ENCODE assay signal across 8 mouse cellular contexts in genomic region chr8:69902163-69903062, GRCm38 (mm10). TPM values are rescaled to one million over a fixed set of nuclear protein-coding genes. Genes with fewer than 3 reads are reported as not detected.
DNase-seq lines count a peak whose midpoint lies in the region; ATAC-seq and TF ChIP-seq lines count a peak whose summit lies in the region.

Gene Tssk6, plus strand, starts transcription at chr8:69902184.
Gene Ndufa13, minus strand, starts transcription at chr8:69902558.
Gene Yjefn3, minus strand, starts transcription at chr8:69902712.

- peak within 1 kb of the TSS; percentile 94 for H3K27ac ChIP-seq in kidney, embryonic 16.5 days (ENCODE audit: low read length)
- peak within 1 kb of the TSS; percentile 95 for H3K27ac ChIP-seq in liver, embryonic 14.5 days
- H3K27ac ChIP-seq in neural tube, embryonic 13.5 days (replicated peaks): peak within 1 kb of the TSS; percentile 93

- DNase-seq in 416B (ENCODE audit: low read depth) (peak; percentile 46), adipocyte (ENCODE audit: low spot score) (no peak)
- DNase-seq in cerebellum, postnatal 10 days: peak; percentile 62 to 65
- peak; percentile 28 for DNase-seq in heart, adult 8-10 months (ENCODE audit: low spot score)
- DNase-seq in liver, embryonic 14.5 days (ENCODE audit: low read depth in 3 of 3, low spot score in 3 of 3): peak; percentile 27 to 41 (median 29)

- TF ChIP-seq CTCF in E14TG2a.4 (conservative IDR thresholded peaks at IDR 0.05; ENCODE audit: low read length): no peak
- TF ChIP-seq CTCF in liver, embryonic 14.5 days (IDR thresholded peaks at IDR 0.05; ENCODE audit: low read depth): peak; percentile 39; the same call in 1 of the 2 replicates

- H3K9me3 ChIP-seq in E14TG2a.4 (ENCODE audit: low read length): no peaks in the 10 kb centered on the region
- no peaks in the 10 kb centered on the region for H3K9me3 ChIP-seq in kidney, embryonic 16.5 days (ENCODE audit: low read length)
- H3K9me3 ChIP-seq in liver, embryonic 14.5 days (ENCODE audit: control insufficient read depth, low read length): no peaks in the 10 kb centered on the region
- H3K9me3 ChIP-seq in neural tube, embryonic 13.5 days: no peaks in the 10 kb centered on the region

- TF ChIP-seq EP300 in liver, embryonic 14.5 days (IDR thresholded peaks at IDR 0.05; ENCODE audit: low read depth): no peak

- peak within 1 kb of the TSS; percentile 88 for H3K4me2 ChIP-seq in kidney, embryonic 16.5 days (replicated peaks; ENCODE audit: low read depth, low read length)
- peak within 1 kb of the TSS; percentile 100 for H3K4me2 ChIP-seq in liver, embryonic 14.5 days (ENCODE audit: low read depth)
- peak within 1 kb of the TSS; percentile 93 for H3K4me2 ChIP-seq in neural tube, embryonic 13.5 days

- peaks cover 69% of the 10 kb centered on the region for H3K4me1 ChIP-seq in E14TG2a.4 (replicated peaks; ENCODE audit: low read depth, low read length)
- peaks cover 39% of the 10 kb centered on the region for H3K4me1 ChIP-seq in kidney, embryonic 16.5 days (ENCODE audit: insufficient read depth, low read length)
- peaks cover 10 to 16% of the 10 kb centered on the region in 2 experiments for H3K4me1 ChIP-seq in liver, embryonic 14.5 days (replicated peaks; ENCODE audit: control insufficient read depth in 2 of 2, insufficient read depth in 2 of 2, low read length in 1 of 2)
- H3K4me1 ChIP-seq in neural tube, embryonic 13.5 days (replicated peaks): peaks cover 56% of the 10 kb centered on the region

- WGBS in kidney, embryonic 16.5 days: 3% methylated on average over 89 of the region's 89 CpGs
- WGBS in liver, embryonic 14.5 days (ENCODE audit: insufficient replicate concordance): 4% methylated on average over 89 of the region's 89 CpGs
- 2% methylated on average over 89 of the region's 89 CpGs for WGBS in neural tube, embryonic 13.5 days

- H3K36me3 ChIP-seq in E14TG2a.4 (ENCODE audit: insufficient read depth, low read length): peaks cover 40% of the 10 kb centered on the region
- H3K36me3 ChIP-seq in kidney, embryonic 16.5 days (ENCODE audit: insufficient read depth, low read length): 0 out of 2 replicates have a peak, but pooled peaks cover 7% of the 10 kb centered on the region
- H3K36me3 ChIP-seq in liver, embryonic 14.5 days (replicated peaks; ENCODE audit: control insufficient read depth, insufficient read depth, low read depth): no peaks in the 10 kb centered on the region; the same call in 1 of the 2 replicates
- peaks cover 12% of the 10 kb centered on the region; the same call in 1 of the 2 replicates for H3K36me3 ChIP-seq in neural tube, embryonic 13.5 days

- ATAC-seq in kidney, embryonic 16.5 days (ENCODE audit: low FRiP score, low TSS enrichment): peak; percentile 46
- peak; percentile 39 for ATAC-seq in liver, embryonic 14.5 days (ENCODE audit: insufficient read depth)
- ATAC-seq in neural tube, embryonic 13.5 days (ENCODE audit: low read depth): peak; percentile 10

- no peaks in the 10 kb centered on the region for H3K27me3 ChIP-seq in E14TG2a.4 (ENCODE audit: insufficient read depth, low read length)
- no peaks in the 10 kb centered on the region for H3K27me3 ChIP-seq in kidney, embryonic 16.5 days (ENCODE audit: insufficient read depth, low read length)
- H3K27me3 ChIP-seq in liver, embryonic 14.5 days (ENCODE audit: control insufficient read depth, insufficient read depth, low read length): no peaks in the 10 kb centered on the region
- H3K27me3 ChIP-seq in neural tube, embryonic 13.5 days: no peaks in the 10 kb centered on the region

- peak within 1 kb of the TSS; percentile 93 for H3K4me3 ChIP-seq in E14TG2a.4 (replicated peaks; ENCODE audit: low read length)
- H3K4me3 ChIP-seq in kidney, embryonic 16.5 days (ENCODE audit: low read length): peak within 1 kb of the TSS; percentile 83
- peak within 1 kb of the TSS; percentile 77 to 97 for H3K4me3 ChIP-seq in liver, embryonic 14.5 days (ENCODE audit: insufficient read depth in 1 of 2, low read depth in 2 of 2, low read length in 2 of 2)
- H3K4me3 ChIP-seq in neural tube, embryonic 13.5 days: peak within 1 kb of the TSS; percentile 73

- peak within 1 kb of the TSS; percentile 87 for H3K9ac ChIP-seq in kidney, embryonic 16.5 days (replicated peaks; ENCODE audit: low read length)
- peak within 1 kb of the TSS; percentile 96 for H3K9ac ChIP-seq in liver, embryonic 14.5 days (replicated peaks)
- peak within 1 kb of the TSS; percentile 81 for H3K9ac ChIP-seq in neural tube, embryonic 13.5 days

RNA-seq across cellular contexts. Expression of gene Tssk6, which starts in this region (rescaled TPM):
- under 1 TPM in 1 of 4 experiments, not detected in 3; 0.19 TPM for total RNA-seq in heart, adult 8-10 months (2022)
- polyA plus RNA-seq in kidney, embryonic 16.5 days (2015; fragmentation: Nextera tagmentation; extraction: Ambion mirVana): 3.8 and 3.9 TPM in 2 replicates
- 0.41 and 0.50 TPM in 2 replicates for polyA plus RNA-seq in liver, embryonic 14.5 days (2012; rRNA removed)
- 1.7 and 1.9 TPM in 2 replicates for polyA plus RNA-seq in liver, embryonic 14.5 days (2014; fragmentation: Nextera tagmentation; extraction: Ambion mirVana)
- polyA plus RNA-seq in neural tube, embryonic 13.5 days (2015; fragmentation: Nextera tagmentation; extraction: Ambion mirVana): 3.4 TPM in 2 replicates

RNA-seq across cellular contexts. Expression of gene Ndufa13, which starts in this region (rescaled TPM):
- 100 to 1,000 TPM; 373 to 528 (median 455) TPM for total RNA-seq in heart, adult 8-10 months (2022)
- 197 and 199 TPM in 2 replicates for polyA plus RNA-seq in kidney, embryonic 16.5 days (2015; fragmentation: Nextera tagmentation; extraction: Ambion mirVana)
- polyA plus RNA-seq in liver, embryonic 14.5 days (2012; rRNA removed): 26.2 and 44.8 TPM in 2 replicates
- polyA plus RNA-seq in liver, embryonic 14.5 days (2014; fragmentation: Nextera tagmentation; extraction: Ambion mirVana): 109 and 113 TPM in 2 replicates
- polyA plus RNA-seq in neural tube, embryonic 13.5 days (2015; fragmentation: Nextera tagmentation; extraction: Ambion mirVana): 169 and 186 TPM in 2 replicates

RNA-seq across cellular contexts. Expression of gene Yjefn3, which starts in this region (rescaled TPM):
- 10 to 100 TPM in 3 of 4 experiments, 1 to 10 TPM in 1; 9.5 to 16.7 (median 13.2) TPM for total RNA-seq in heart, adult 8-10 months (2022)
- polyA plus RNA-seq in kidney, embryonic 16.5 days (2015; fragmentation: Nextera tagmentation; extraction: Ambion mirVana): 3.1 and 5.0 TPM in 2 replicates
- 0.30 and 0.36 TPM in 2 replicates for polyA plus RNA-seq in liver, embryonic 14.5 days (2012; rRNA removed)
- polyA plus RNA-seq in liver, embryonic 14.5 days (2014; fragmentation: Nextera tagmentation; extraction: Ambion mirVana): 0.77 and 0.79 TPM in 2 replicates
- 10.0 and 12.1 TPM in 2 replicates for polyA plus RNA-seq in neural tube, embryonic 13.5 days (2015; fragmentation: Nextera tagmentation; extraction: Ambion mirVana)
